Mouse (Mus musculus): ENCODE results near the gene Coa5.

Coa5 gene

GRCm38 (mm10) chr1:37368125-37368524 lies 61.8 kb downstream of the Coa5 start:
- no peak for DNase-seq (ENCODE audit: extremely low spot score, low read depth, low spot score)
